ENCODE assay signal across 9 mouse cellular contexts in genomic region chr15:85166433-85166933, GRCm38 (mm10). TPM values are rescaled to one million over a fixed set of nuclear protein-coding genes. Genes with fewer than 3 reads are reported as not detected.
DNase-seq lines count a peak whose midpoint lies in the region; ATAC-seq lines count a peak whose summit lies in the region.
"Had no signal": no experiment of that assay in that cellular context is flagged by ENCODE, and none has a peak within 500 bp of the region (broad histone marks: within the 10 kb centered on the region; RNA-seq: fewer than 3 reads in every experiment).

No protein-coding gene starts in this region.

- DNase-seq in lung, postnatal 4 days, result peak; percentile 16 to 49
- DNase-seq in lung, postnatal 25 days (ENCODE audit: low spot score), result no peak
- peak; percentile 68 for DNase-seq in forebrain, embryonic 10.5 days (ENCODE audit: extremely low spot score, low spot score)
- no peak for DNase-seq in adipocyte (ENCODE audit: low spot score)
- DNase-seq in right cerebral cortex, postnatal 10 days (ENCODE audit: low spot score in 2 of 2), result no peak
- DNase-seq: heart, postnatal 14 days; liver, embryonic 13.5 days had no signal

- H3K9me3 ChIP-seq in forebrain, embryonic 10.5 days, result no peaks in the 10 kb centered on the region
- no peaks in the 10 kb centered on the region for H3K9me3 ChIP-seq in limb, embryonic 15.5 days
- H3K9me3 ChIP-seq: liver, embryonic 13.5 days had no signal

- H3K9ac ChIP-seq in limb, embryonic 15.5 days, result no peak overlapping the region
- H3K9ac ChIP-seq: liver, embryonic 13.5 days had no signal

- peak; percentile 37; the same call in 1 of the 2 replicates for ATAC-seq in limb, embryonic 15.5 days (ENCODE audit: insufficient number of reproducible peaks, low FRiP score, low TSS enrichment, low read depth)
- ATAC-seq in activated CD4-positive, CD25-positive, alpha-beta regulatory T cell, adult 4 months, result no peak

- no peaks in the 10 kb centered on the region for H3K36me3 ChIP-seq in forebrain, embryonic 10.5 days (replicated peaks)
- H3K36me3 ChIP-seq in limb, embryonic 15.5 days, result no peaks in the 10 kb centered on the region
- H3K36me3 ChIP-seq: liver, embryonic 13.5 days had no signal

- peak overlapping the region; percentile 2; the same call in 1 of the 2 replicates for H3K4me3 ChIP-seq in forebrain, embryonic 10.5 days
- H3K4me3 ChIP-seq in limb, embryonic 15.5 days, result no peak overlapping the region
- H3K4me3 ChIP-seq: liver, embryonic 13.5 days had no signal

- peaks cover 10% of the 10 kb centered on the region; the same call in 1 of the 2 replicates for H3K27me3 ChIP-seq in forebrain, embryonic 10.5 days (ENCODE audit: poor library complexity, severe bottlenecking)
- H3K27me3 ChIP-seq in limb, embryonic 15.5 days, result no peaks in the 10 kb centered on the region
- H3K27me3 ChIP-seq: liver, embryonic 13.5 days had no signal

- peaks cover 46% of the 10 kb centered on the region for H3K4me1 ChIP-seq in forebrain, embryonic 10.5 days
- H3K4me1 ChIP-seq in limb, embryonic 15.5 days, result peaks cover 51% of the 10 kb centered on the region
- H3K4me1 ChIP-seq: liver, embryonic 13.5 days had no signal

- WGBS in forebrain, embryonic 10.5 days, result 19% methylated on average over 11 of the region's 11 CpGs
- 14% methylated on average over 11 of the region's 11 CpGs for WGBS in limb, embryonic 15.5 days

- peak overlapping the region; percentile 65 for H3K27ac ChIP-seq in forebrain, embryonic 10.5 days
- H3K27ac ChIP-seq in limb, embryonic 15.5 days, result peak overlapping the region; percentile 83
- H3K27ac ChIP-seq: liver, embryonic 13.5 days had no signal

- no peak overlapping the region; the same call in 1 of the 2 replicates for H3K4me2 ChIP-seq in limb, embryonic 15.5 days
- H3K4me2 ChIP-seq: liver, embryonic 13.5 days had no signal

RNA-seq across cellular contexts. Expression of gene Ribc2, which starts 34.6 kb away (rescaled TPM):
- polyA plus RNA-seq in forebrain, embryonic 10.5 days (2016; fragmentation: Nextera tagmentation; extraction: Ambion mirVana), result 0.82 and 0.99 TPM in 2 replicates
- 0.36 and 0.42 TPM in 2 replicates for polyA plus RNA-seq in limb, embryonic 15.5 days (2015; fragmentation: Nextera tagmentation; extraction: Ambion mirVana)
- polyA plus RNA-seq in activated CD4-positive, CD25-positive, alpha-beta regulatory T cell, adult 4 months (2017; shearing (Covaris generic)), result not detected
- polyA plus RNA-seq: liver, embryonic 13.5 days had no signal

RNA-seq across cellular contexts. Expression of gene Smc1b, which starts 34.7 kb away (rescaled TPM):
- polyA plus RNA-seq in forebrain, embryonic 10.5 days (2016; fragmentation: Nextera tagmentation; extraction: Ambion mirVana), result 0.06 and 0.10 TPM in 2 replicates
- 0.17 and 0.22 TPM in 2 replicates for polyA plus RNA-seq in limb, embryonic 15.5 days (2015; fragmentation: Nextera tagmentation; extraction: Ambion mirVana)
- polyA plus RNA-seq in activated CD4-positive, CD25-positive, alpha-beta regulatory T cell, adult 4 months (2017; shearing (Covaris generic)), result not detected

RNA-seq across cellular contexts. Expression of gene Fbln1, which starts 39.3 kb away (rescaled TPM):
- 154 and 157 TPM in 2 replicates for polyA plus RNA-seq in forebrain, embryonic 10.5 days (2016; fragmentation: Nextera tagmentation; extraction: Ambion mirVana)
- polyA plus RNA-seq in limb, embryonic 15.5 days (2015; fragmentation: Nextera tagmentation; extraction: Ambion mirVana), result 258 and 267 TPM in 2 replicates
- polyA plus RNA-seq in activated CD4-positive, CD25-positive, alpha-beta regulatory T cell, adult 4 months (2017; shearing (Covaris generic)), result under 1 TPM; 0.13 to 0.29 TPM

Comparison
In these comparisons a context has a peak if more than half of its experiments do, and no peak if none do; other contexts are left out.
1. DNase-seq: peak in lung, postnatal 4 days (2 of 2) and forebrain, embryonic 10.5 days (single experiment); none in lung, postnatal 25 days (single experiment), adipocyte (single experiment) and right cerebral cortex, postnatal 10 days (0 of 2).
2. RNA of gene Fbln1, which starts 39.3 kb away (polyA plus RNA-seq): 258 to 267 TPM in limb, embryonic 15.5 days and 154 to 157 TPM in forebrain, embryonic 10.5 days; 0.13 to 0.29 TPM in activated CD4-positive, CD25-positive, alpha-beta regulatory T cell, adult 4 months; every median in the first group is over 100 times any median in the second.